Mouse (Mus musculus) kidney, embryonic 14.5 days (tissue): Measurements from ENCODE around the gene Gm49322. TPM values are rescaled to one million over a fixed set of nuclear protein-coding genes. Genes with fewer than 3 reads are reported as not detected.
"Not testable (repeated sequence)": the region's sequence is repeated elsewhere in the genome, so short reads cannot be mapped to it uniquely, and the experiment has no call there.

Source experiments
- ATAC-seq: fragments of 200-750 bp; cut with Nextera tagmentation; 2 replicates; pipeline ENCODE4 v1.8.0; 2017; ENCODE audit warnings: moderate number of reproducible peaks, mild to moderate bottlenecking, moderate TSS enrichment, moderate library complexity; ENCODE audit not compliant: low FRiP score, low TSS enrichment
- H3K27ac ChIP-seq: fragments of 300-500 bp; sonication (generic); 2 replicates; pipeline ENCODE4 v1.5.1; 2014; ENCODE audit warnings: low read depth, mild to moderate bottlenecking, low read length, moderate library complexity, mixed read lengths
- H3K27me3 ChIP-seq: fragments of 300-500 bp; sonication (generic); 2 replicates; pipeline ENCODE4 v1.6.1; 2014; ENCODE audit warnings: mild to moderate bottlenecking, low read length; ENCODE audit not compliant: control insufficient read depth, insufficient read depth
- H3K36me3 ChIP-seq: fragments of 300-500 bp; sonication (generic); 2 replicates; pipeline ENCODE4 v1.6.1; 2014; ENCODE audit warnings: low read length, mixed read lengths; ENCODE audit not compliant: control insufficient read depth, insufficient read depth
- H3K4me1 ChIP-seq: fragments of 300-500 bp; sonication (generic); 2 replicates; pipeline ENCODE4 v1.6.1; 2014; ENCODE audit warnings: low read length, mixed read lengths; ENCODE audit not compliant: control insufficient read depth, insufficient read depth
- H3K4me2 ChIP-seq: fragments of 300-500 bp; sonication (generic); replicated peaks from 2 replicates; pipeline ENCODE4 v1.6.1; 2014; ENCODE audit warnings: low read depth, mild to moderate bottlenecking, low read length
- H3K4me3 ChIP-seq: fragments of 300-500 bp; sonication (generic); 2 replicates; pipeline ENCODE4 v1.5.1; 2014; ENCODE audit warnings: mild to moderate bottlenecking, low read length
- H3K9ac ChIP-seq: fragments of 300-500 bp; sonication (generic); 2 replicates; pipeline ENCODE4 v1.6.1; 2014; ENCODE audit warnings: low read depth, mild to moderate bottlenecking, low read length, moderate library complexity
- H3K9me3 ChIP-seq: fragments of 300-500 bp; sonication (generic); 2 replicates; pipeline ENCODE4 v1.6.1; 2016; ENCODE audit warnings: low read length; ENCODE audit not compliant: control insufficient read depth
- WGBS: fragments of 180-500 bp; shearing (Covaris S2); extraction: QIAGEN DNeasy Blood & Tissue Kit; methylation state at CpG from one replicate; pipeline ENCODE4 v1.1.7; 2014; 5-methylcytosine and 5-hydroxymethylcytosine counted together
- polyA plus RNA-seq: library from polyadenylated mRNA; unstranded; fragments of >200 nt; fragmentation: Nextera tagmentation; extraction: Ambion mirVana; gene quantifications from 2 replicates; pipeline ENCODE4 v1.2.1, GENCODE M21; 2014

The Gm49322 gene
- polyA plus RNA-seq, 1 experiment from 2014 or later, result 2.5 TPM

- peak; percentile 87 for ATAC-seq
- Histone ChIP-seq H3K9me3 (no peaks in the 10 kb centered on the region), H3K27me3 (no peaks in the 10 kb centered on the region), H3K27ac (peak overlapping the region; percentile 68), H3K36me3 (peaks cover 15% of the 10 kb centered on the region), H3K4me1 (peaks cover 36% of the 10 kb centered on the region), H3K4me3 (no peak overlapping the region), H3K9ac (no peak overlapping the region), H3K4me2 (no peak overlapping the region; the same call in 1 of the 2 replicates)
- 34% methylated on average over 2 of the region's 2 CpGs for WGBS
Measured at GRCm38 (mm10) chr10:80627685-80628084, 21.9 kb downstream of the Gm49322 start.

GRCm38 (mm10) chr10:80628925-80629324 is 23.1 kb downstream of the Gm49322 start:
- Histone ChIP-seq H3K4me1 (peaks cover 34% of the 10 kb centered on the region), H3K36me3 (peaks cover 18% of the 10 kb centered on the region), H3K4me3 (no peak overlapping the region), H3K9me3 (no peaks in the 10 kb centered on the region), H3K4me2 (no peak overlapping the region), H3K27me3 (no peaks in the 10 kb centered on the region), H3K27ac (no peak overlapping the region), H3K9ac (peak overlapping the region; percentile 9; the same call in 1 of the 2 replicates)
- WGBS, result 84% methylated on average over 9 of the region's 9 CpGs
- ATAC-seq, result no peak

GRCm38 (mm10) chr10:80635345-80635744 is 29.5 kb downstream of the Gm49322 start:
- no peaks in the 10 kb centered on the region for H3K27me3 ChIP-seq
- H3K27ac ChIP-seq, result no peak overlapping the region
- no peaks in the 10 kb centered on the region for H3K4me1 ChIP-seq
- no peaks in the 10 kb centered on the region for H3K9me3 ChIP-seq
- WGBS, result 75% methylated on average over 6 of the region's 6 CpGs
- ATAC-seq, result no peak
- no peak overlapping the region for H3K4me2 ChIP-seq
- H3K4me3 ChIP-seq, result no peak overlapping the region
- H3K36me3 ChIP-seq, result peaks cover 75% of the 10 kb centered on the region
- no peak overlapping the region for H3K9ac ChIP-seq

- peaks cover 59% of the 10 kb centered on the region for H3K36me3 ChIP-seq
- H3K9me3 ChIP-seq, result no peaks in the 10 kb centered on the region
- no peaks in the 10 kb centered on the region for H3K4me1 ChIP-seq
- H3K4me3 ChIP-seq, result no peak overlapping the region
- no peak overlapping the region for H3K27ac ChIP-seq
- ATAC-seq, result no peak
- 89% methylated on average over 10 of the region's 10 CpGs for WGBS
- H3K9ac ChIP-seq, result no peak overlapping the region
- no peaks in the 10 kb centered on the region for H3K27me3 ChIP-seq
- no peak overlapping the region for H3K4me2 ChIP-seq
Measured at GRCm38 (mm10) chr10:80646936-80647335, 41.1 kb downstream of the Gm49322 start.

- not testable (repeated sequence) for H3K4me2 ChIP-seq, H3K9me3 ChIP-seq, H3K27me3 ChIP-seq, ATAC-seq, H3K4me3 ChIP-seq, H3K27ac ChIP-seq, H3K4me1 ChIP-seq, H3K9ac ChIP-seq
- H3K36me3 ChIP-seq, result peaks cover 38% of the 10 kb centered on the region
- WGBS, result 90% methylated on average over 6 of the region's 6 CpGs
Measured at GRCm38 (mm10) chr10:80649910-80650309, 44.1 kb downstream of the Gm49322 start.

GRCm38 (mm10) chr10:80650392-80650791 is 44.6 kb downstream of the Gm49322 start:
- H3K4me3 ChIP-seq, result no peak overlapping the region
- no peaks in the 10 kb centered on the region for H3K9me3 ChIP-seq
- no peak overlapping the region for H3K27ac ChIP-seq
- H3K9ac ChIP-seq, result no peak overlapping the region
- ATAC-seq, result no peak
- H3K4me1 ChIP-seq, result peaks cover 8% of the 10 kb centered on the region
- H3K4me2 ChIP-seq, result no peak overlapping the region
- 85% methylated on average over 10 of the region's 10 CpGs for WGBS
- peaks cover 33% of the 10 kb centered on the region for H3K36me3 ChIP-seq
- H3K27me3 ChIP-seq, result no peaks in the 10 kb centered on the region

- no peaks in the 10 kb centered on the region for H3K9me3 ChIP-seq
- H3K9ac ChIP-seq, result no peak overlapping the region
- no peak overlapping the region for H3K4me3 ChIP-seq
- H3K4me1 ChIP-seq, result peaks cover 18% of the 10 kb centered on the region
- peaks cover 9% of the 10 kb centered on the region for H3K36me3 ChIP-seq
- no peak overlapping the region for H3K4me2 ChIP-seq
- 90% methylated on average over 6 of the region's 6 CpGs for WGBS
- no peak overlapping the region for H3K27ac ChIP-seq
- H3K27me3 ChIP-seq, result no peaks in the 10 kb centered on the region
- no peak for ATAC-seq
Measured at GRCm38 (mm10) chr10:80653156-80653720, 47.4 kb downstream of the Gm49322 start.

GRCm38 (mm10) chr10:80654866-80655265 is 49.0 kb downstream of the Gm49322 start:
- H3K27ac ChIP-seq, result no peak overlapping the region
- H3K4me3 ChIP-seq, result no peak overlapping the region
- H3K4me1 ChIP-seq, result peaks cover 23% of the 10 kb centered on the region
- 85% methylated on average over 6 of the region's 6 CpGs for WGBS
- H3K27me3 ChIP-seq, result no peaks in the 10 kb centered on the region
- no peaks in the 10 kb centered on the region for H3K9me3 ChIP-seq
- ATAC-seq, result no peak
- peak overlapping the region; percentile 84 for H3K4me2 ChIP-seq
- H3K36me3 ChIP-seq, result 0 out of 2 replicates have a peak, but pooled peaks cover 4% of the 10 kb centered on the region
- H3K9ac ChIP-seq, result peak overlapping the region; percentile 7; the same call in 1 of the 2 replicates

GRCm38 (mm10) chr10:80655406-80656129 is 49.7 kb downstream of the Gm49322 start:
- peak; percentile 58 for ATAC-seq
- Histone ChIP-seq H3K36me3 (0 out of 2 replicates have a peak, but pooled peaks cover 4% of the 10 kb centered on the region), H3K27me3 (no peaks in the 10 kb centered on the region), H3K9ac (peak overlapping the region; percentile 86), H3K4me3 (peak overlapping the region; percentile 65), H3K4me2 (peak overlapping the region; percentile 84), H3K9me3 (no peaks in the 10 kb centered on the region), H3K4me1 (peaks cover 23% of the 10 kb centered on the region), H3K27ac (peak overlapping the region; percentile 53; the same call in 1 of the 2 replicates)
- 2% methylated on average over 11 of the region's 12 CpGs for whole genome bisulfite sequencing
